Mouse (Mus musculus) stomach, postnatal 0 days (tissue): Measurements from ENCODE around the gene Vps29. TPM values are rescaled to one million over a fixed set of nuclear protein-coding genes. Genes with fewer than 3 reads are reported as not detected.
A peak's percentile ranks its signal among the peaks of the same experiment; 100 is the strongest.
"Not testable (repeated sequence)": the region's sequence is repeated elsewhere in the genome, so short reads cannot be mapped to it uniquely, and the experiment has no call there.

Source experiments
- ATAC-seq: fragments of 200-750 bp; cut with Nextera tagmentation; 2 replicates; pipeline ENCODE4 v1.8.0; 2017; ENCODE audit not compliant: low FRiP score, low TSS enrichment
- DNase-seq: peaks from one replicate; pipeline ENCODE4 v3.0.0-alpha.2; 2016; ENCODE audit warnings: low spot score
- H3K27ac ChIP-seq: fragments of 300-500 bp; sonication (generic); replicated peaks from 2 replicates; pipeline ENCODE4 v1.5.1; 2014; ENCODE audit warnings: mild to moderate bottlenecking, control low read depth
- H3K27me3 ChIP-seq: fragments of 300-500 bp; sonication (generic); 2 replicates; pipeline ENCODE4 v1.6.1; 2014; ENCODE audit warnings: low read length; ENCODE audit not compliant: control insufficient read depth, insufficient read depth
- H3K36me3 ChIP-seq: fragments of 300-500 bp; sonication (generic); 2 replicates; pipeline ENCODE4 v1.6.1; 2014; ENCODE audit warnings: low read length, mixed read lengths; ENCODE audit not compliant: control insufficient read depth, insufficient read depth
- H3K4me1 ChIP-seq: fragments of 300-500 bp; sonication (generic); replicated peaks from 2 replicates; pipeline ENCODE4 v1.6.1; 2014; ENCODE audit warnings: antibody characterized with exemption; ENCODE audit not compliant: control insufficient read depth, insufficient read depth
- H3K4me2 ChIP-seq: fragments of 300-500 bp; sonication (generic); replicated peaks from 2 replicates; pipeline ENCODE4 v1.6.1; 2014; ENCODE audit warnings: low read depth, mild to moderate bottlenecking, control low read depth, moderate library complexity
- H3K4me3 ChIP-seq: fragments of 300-500 bp; sonication (generic); 2 replicates; pipeline ENCODE4 v1.5.1; 2014; ENCODE audit warnings: low read depth, low read length, control low read depth
- H3K9ac ChIP-seq: fragments of 300-500 bp; sonication (generic); 2 replicates; pipeline ENCODE4 v1.6.1; 2014; ENCODE audit warnings: mild to moderate bottlenecking, low read length, control low read depth, mixed read lengths
- H3K9me3 ChIP-seq: fragments of 300-500 bp; sonication (generic); 2 replicates; pipeline ENCODE4 v1.6.1; 2016; ENCODE audit warnings: low read length; ENCODE audit not compliant: control insufficient read depth
- CTCF ChIP-seq: IDR thresholded peaks from 2 replicates; pipeline ENCODE4 v1.5.1; 2016; ENCODE audit warnings: antibody characterized with exemption, low read depth, mild to moderate bottlenecking, moderate library complexity
- EP300 ChIP-seq: optimal IDR thresholded peaks from 2 replicates; pipeline ENCODE3; 2016; ENCODE audit warnings: antibody characterized with exemption
- WGBS: fragments of 180-500 bp; shearing (Covaris S2); extraction: QIAGEN DNeasy Blood & Tissue Kit; methylation state at CpG from one replicate; pipeline ENCODE4 v1.1.7; 2014; 5-methylcytosine and 5-hydroxymethylcytosine counted together
- polyA plus RNA-seq: library from polyadenylated mRNA; unstranded; fragments of >200 nt; fragmentation: Nextera tagmentation; extraction: Ambion mirVana; gene quantifications from 2 replicates; pipeline ENCODE4 v1.2.1, GENCODE M21; 2015

The Vps29 gene
- polyA plus RNA-seq, 1 experiment from 2014 or later, result 191 TPM

DNA sequence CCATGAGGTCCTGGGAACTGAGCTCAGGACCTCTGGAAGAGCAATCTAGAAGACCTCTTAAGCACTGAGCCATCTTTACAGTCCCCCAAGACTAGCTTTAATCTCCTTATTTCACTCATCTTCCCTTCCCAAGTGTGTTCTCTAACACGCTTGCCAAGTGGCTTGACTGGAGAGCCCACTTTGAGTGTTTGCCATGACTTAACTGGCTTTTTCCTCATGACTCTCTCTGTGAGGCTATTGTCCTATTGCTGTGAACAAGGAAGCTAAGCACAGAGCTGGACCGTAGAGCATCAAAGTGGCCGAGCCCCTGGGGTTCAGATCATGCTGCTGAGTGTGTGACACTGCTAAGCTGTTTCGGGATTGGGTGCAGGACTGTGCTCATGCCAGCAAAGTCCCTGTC is 41.8 kb upstream of the Vps29 start:
- peaks cover 7% of the 10 kb centered on the region for H3K4me1 ChIP-seq
- H3K27ac ChIP-seq, result no peak overlapping the region
- no peaks in the 10 kb centered on the region for H3K27me3 ChIP-seq
- no peaks in the 10 kb centered on the region for H3K9me3 ChIP-seq
- H3K9ac ChIP-seq, result no peak overlapping the region
- H3K36me3 ChIP-seq, result peaks cover 9% of the 10 kb centered on the region; the same call in 1 of the 2 replicates
- no peak for DNase-seq
- TF ChIP-seq EP300, result no peak
- TF ChIP-seq CTCF, result no peak
- ATAC-seq, result no peak
- WGBS, result 83% methylated on average over 4 of the region's 4 CpGs
- no peak overlapping the region for H3K4me3 ChIP-seq
- no peak overlapping the region for H3K4me2 ChIP-seq

DNA sequence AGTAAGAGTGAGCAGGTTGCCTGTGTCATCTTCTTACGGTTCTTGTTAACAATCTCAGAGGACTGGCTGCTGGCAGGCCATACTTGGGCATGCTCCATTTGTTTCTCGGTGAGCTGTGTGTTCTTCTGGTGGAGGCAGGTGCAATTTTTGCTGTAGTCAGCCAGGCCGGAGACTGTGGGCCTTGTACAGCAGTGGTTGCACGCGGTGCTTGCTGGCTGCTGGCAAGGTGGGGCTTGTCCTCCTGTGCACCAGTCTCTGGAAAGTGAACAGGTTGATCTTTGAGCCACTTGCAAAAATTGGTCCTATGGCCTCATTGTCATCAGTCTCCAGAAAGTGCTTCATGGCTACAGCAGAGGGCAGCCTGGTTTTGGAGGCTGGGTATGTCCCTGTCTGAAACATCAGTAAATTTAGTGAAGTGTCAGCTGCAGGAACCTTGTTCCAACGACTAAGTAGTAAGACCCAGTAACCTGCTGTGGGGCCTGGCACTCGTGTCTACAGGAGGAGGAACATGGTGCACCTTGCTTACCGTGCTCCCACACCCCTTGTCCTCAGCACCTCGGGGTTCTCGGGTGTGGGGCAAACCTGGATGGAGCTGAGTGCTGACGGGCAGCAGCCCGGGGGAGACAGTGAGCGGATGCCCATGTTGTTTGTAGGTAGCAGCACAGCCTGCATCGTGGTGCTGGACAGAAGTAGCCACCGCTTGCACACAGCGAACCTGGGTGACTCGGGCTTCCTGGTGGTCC is 41.1 kb upstream of the Vps29 start:
- no peaks in the 10 kb centered on the region for H3K9me3 ChIP-seq
- H3K27me3 ChIP-seq, result no peaks in the 10 kb centered on the region
- DNase-seq (no peak), ATAC-seq (no peak)
- no peak overlapping the region for H3K9ac ChIP-seq
- WGBS, result 82% methylated on average over 17 of the region's 17 CpGs
- no peak overlapping the region; the same call in 1 of the 2 replicates for H3K27ac ChIP-seq
- peaks cover 8% of the 10 kb centered on the region; the same call in 1 of the 2 replicates for H3K36me3 ChIP-seq
- H3K4me1 ChIP-seq, result peaks cover 7% of the 10 kb centered on the region
- H3K4me2 ChIP-seq, result no peak overlapping the region
- no peak for TF ChIP-seq CTCF
- TF ChIP-seq EP300, result no peak
- H3K4me3 ChIP-seq, result no peak overlapping the region

GRCm38 (mm10) chr5:122314966-122315667 is 39.1 kb upstream of the Vps29 start:
- 32% methylated on average over 20 of the region's 20 CpGs for WGBS
- ATAC-seq, result peak; percentile 93
- TF ChIP-seq CTCF, result peak; percentile 66
- no peak for TF ChIP-seq EP300
- Histone ChIP-seq H3K4me3 (no peak overlapping the region), H3K27me3 (no peaks in the 10 kb centered on the region), H3K4me2 (no peak overlapping the region; the same call in 1 of the 2 replicates), H3K4me1 (peaks cover 7% of the 10 kb centered on the region), H3K27ac (peak overlapping the region; percentile 84), H3K9me3 (no peaks in the 10 kb centered on the region), H3K9ac (no peak overlapping the region), H3K36me3 (peaks cover 3% of the 10 kb centered on the region; the same call in 1 of the 2 replicates)
- DNase-seq, result peak; percentile 88

- Histone ChIP-seq H3K9ac (no peak overlapping the region), H3K4me3 (no peak overlapping the region), H3K9me3 (no peaks in the 10 kb centered on the region), H3K36me3 (peaks cover 6% of the 10 kb centered on the region; the same call in 1 of the 2 replicates), H3K27ac (no peak overlapping the region; the same call in 1 of the 2 replicates), H3K27me3 (no peaks in the 10 kb centered on the region), H3K4me2 (no peak overlapping the region), H3K4me1 (peaks cover 7% of the 10 kb centered on the region)
- TF ChIP-seq EP300 (no peak), CTCF (no peak)
- ATAC-seq (no peak), DNase-seq (no peak)
- 64% methylated on average over 11 of the region's 11 CpGs for WGBS
Observed at GRCm38 (mm10) chr5:122317329-122318045, 36.7 kb upstream of the Vps29 start.

DNA sequence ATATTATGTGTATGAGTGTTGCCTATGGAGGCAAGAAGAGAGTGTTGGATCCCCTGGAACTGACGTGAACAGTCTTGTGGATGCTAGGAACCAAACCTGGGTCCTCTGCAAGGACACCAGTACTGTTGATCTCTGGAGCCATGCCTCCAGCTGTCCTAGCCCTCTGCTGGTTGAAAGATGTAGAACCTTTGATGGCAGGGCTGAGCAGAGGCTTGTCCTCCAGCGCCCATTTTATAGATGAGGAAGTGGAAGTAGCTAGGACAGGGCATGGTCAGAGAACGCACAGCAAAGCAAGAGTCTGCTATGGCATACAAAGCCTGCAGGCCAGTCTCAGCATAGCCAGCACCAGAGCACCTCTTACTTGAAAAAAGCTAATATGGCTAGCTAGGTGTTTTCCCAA is 36.1 kb upstream of the Vps29 start:
- peaks cover 7% of the 10 kb centered on the region for H3K4me1 ChIP-seq
- no peak overlapping the region for H3K27ac ChIP-seq
- DNase-seq (no peak), ATAC-seq (no peak)
- no peak overlapping the region for H3K4me3 ChIP-seq
- peaks cover 6% of the 10 kb centered on the region; the same call in 1 of the 2 replicates for H3K36me3 ChIP-seq
- no peak overlapping the region for H3K4me2 ChIP-seq
- H3K9ac ChIP-seq, result no peak overlapping the region
- peak; percentile 72 for TF ChIP-seq CTCF
- TF ChIP-seq EP300, result no peak
- no peaks in the 10 kb centered on the region for H3K9me3 ChIP-seq
- 63% methylated on average over 3 of the region's 3 CpGs for WGBS
- no peaks in the 10 kb centered on the region for H3K27me3 ChIP-seq

DNA sequence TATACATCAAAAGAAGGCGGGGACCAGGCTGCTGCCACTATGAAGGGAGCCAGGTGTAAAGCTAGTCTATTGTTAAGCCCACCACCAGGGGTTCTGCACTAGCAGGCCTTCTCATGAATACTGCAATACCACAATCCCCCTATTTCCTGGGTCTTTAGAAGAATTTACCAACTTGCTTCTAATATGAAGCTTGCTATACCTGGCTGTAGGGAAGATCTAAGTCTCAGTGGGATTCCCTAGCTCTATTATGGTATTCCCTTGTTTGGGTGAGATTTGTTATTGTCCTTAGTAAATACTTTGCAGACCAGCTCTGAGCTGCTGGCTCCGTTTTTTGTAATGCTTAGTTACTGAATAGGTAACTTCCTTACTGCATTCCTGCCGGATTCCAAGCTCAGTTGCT is 35.2 kb upstream of the Vps29 start:
- not testable (repeated sequence) for ATAC-seq, H3K9me3 ChIP-seq, H3K36me3 ChIP-seq, H3K9ac ChIP-seq, H3K27ac ChIP-seq, H3K4me1 ChIP-seq, DNase-seq, H3K27me3 ChIP-seq, H3K4me2 ChIP-seq, H3K4me3 ChIP-seq
- WGBS, result 70% methylated on average over 3 of the region's 3 CpGs
